9 mouse cellular contexts compared by ENCODE assay signal in genomic region chr11:117599788-117600263, GRCm38 (mm10). TPM values are rescaled to one million over a fixed set of nuclear protein-coding genes. Genes with fewer than 3 reads are reported as not detected.
DNase-seq lines count a peak whose midpoint lies in the region; ATAC-seq lines count a peak whose summit lies in the region.
"Had no signal": no experiment of that assay in that cellular context is flagged by ENCODE, and none has a peak within 500 bp of the region (broad histone marks: within the 10 kb centered on the region; RNA-seq: fewer than 3 reads in every experiment).

No protein-coding gene starts in this region.

- H3K4me3 ChIP-seq in kidney, embryonic 16.5 days (ENCODE audit: low read length): peak overlapping the region; percentile 42; the same call in 1 of the 2 replicates
- peak overlapping the region; percentile 13; the same call in 1 of the 2 replicates for H3K4me3 ChIP-seq in embryonic facial prominence, embryonic 12.5 days
- H3K4me3 ChIP-seq in intestine, embryonic 15.5 days (replicated peaks): peak overlapping the region; percentile 26
- no peak overlapping the region for H3K4me3 ChIP-seq in midbrain, embryonic 15.5 days

- H3K27ac ChIP-seq in kidney, embryonic 16.5 days (ENCODE audit: low read length): no peak overlapping the region
- no peak overlapping the region for H3K27ac ChIP-seq in embryonic facial prominence, embryonic 12.5 days
- H3K27ac ChIP-seq in intestine, embryonic 15.5 days: no peak overlapping the region
- peak overlapping the region; percentile 88 for H3K27ac ChIP-seq in midbrain, embryonic 15.5 days

- H3K4me1 ChIP-seq in kidney, embryonic 16.5 days (ENCODE audit: insufficient read depth, low read length): peaks cover 31% of the 10 kb centered on the region
- peaks cover 26% of the 10 kb centered on the region for H3K4me1 ChIP-seq in embryonic facial prominence, embryonic 12.5 days
- peaks cover 22% of the 10 kb centered on the region for H3K4me1 ChIP-seq in intestine, embryonic 15.5 days (replicated peaks)
- peaks cover 47% of the 10 kb centered on the region for H3K4me1 ChIP-seq in midbrain, embryonic 15.5 days

- H3K4me2 ChIP-seq in kidney, embryonic 16.5 days (replicated peaks; ENCODE audit: low read depth, low read length): peak overlapping the region; percentile 55
- peak overlapping the region; percentile 39 for H3K4me2 ChIP-seq in embryonic facial prominence, embryonic 12.5 days (replicated peaks)
- peak overlapping the region; percentile 63 for H3K4me2 ChIP-seq in intestine, embryonic 15.5 days (replicated peaks)
- peak overlapping the region; percentile 34; the same call in 1 of the 2 replicates for H3K4me2 ChIP-seq in midbrain, embryonic 15.5 days

- no peak for ATAC-seq in kidney, embryonic 16.5 days (ENCODE audit: low FRiP score, low TSS enrichment)
- ATAC-seq in embryonic facial prominence, embryonic 12.5 days (ENCODE audit: insufficient number of reproducible peaks, insufficient read depth, low FRiP score, low TSS enrichment): no peak
- ATAC-seq in intestine, embryonic 15.5 days: no peak
- no peak for ATAC-seq in midbrain, embryonic 15.5 days (replicated peaks)

- no peak for DNase-seq in kidney, postnatal 10 days
- DNase-seq in testis, postnatal 14 days (ENCODE audit: low spot score): no peak
- no peak for DNase-seq in cerebellum, adult 11-12 months
- no peak for DNase-seq in urinary bladder, postnatal 36 days (ENCODE audit: low spot score in 2 of 2)

- H3K36me3 ChIP-seq in kidney, embryonic 16.5 days (ENCODE audit: insufficient read depth, low read length): no peaks in the 10 kb centered on the region
- H3K36me3 ChIP-seq in embryonic facial prominence, embryonic 12.5 days: no peaks in the 10 kb centered on the region
- H3K36me3 ChIP-seq in intestine, embryonic 15.5 days: no peaks in the 10 kb centered on the region
- no peaks in the 10 kb centered on the region for H3K36me3 ChIP-seq in midbrain, embryonic 15.5 days (replicated peaks)
- H3K36me3 ChIP-seq: G1E had no signal

- H3K27me3 ChIP-seq in kidney, embryonic 16.5 days (ENCODE audit: insufficient read depth, low read length): peaks cover 35% of the 10 kb centered on the region
- H3K27me3 ChIP-seq in embryonic facial prominence, embryonic 12.5 days: peaks cover 48% of the 10 kb centered on the region; the same call in 1 of the 2 replicates
- peaks cover 22% of the 10 kb centered on the region for H3K27me3 ChIP-seq in intestine, embryonic 15.5 days (replicated peaks)
- no peaks in the 10 kb centered on the region for H3K27me3 ChIP-seq in midbrain, embryonic 15.5 days (replicated peaks)

- H3K9me3 ChIP-seq in kidney, embryonic 16.5 days (ENCODE audit: low read length): no peaks in the 10 kb centered on the region
- H3K9me3 ChIP-seq in embryonic facial prominence, embryonic 12.5 days: no peaks in the 10 kb centered on the region
- no peaks in the 10 kb centered on the region for H3K9me3 ChIP-seq in intestine, embryonic 15.5 days
- no peaks in the 10 kb centered on the region for H3K9me3 ChIP-seq in midbrain, embryonic 15.5 days
- H3K9me3 ChIP-seq: G1E had no signal

- H3K9ac ChIP-seq in kidney, embryonic 16.5 days (replicated peaks; ENCODE audit: low read length): 0 out of 2 replicates have a peak overlapping the region, but pooled peaks have one; percentile 7
- no peak overlapping the region for H3K9ac ChIP-seq in embryonic facial prominence, embryonic 12.5 days
- H3K9ac ChIP-seq in intestine, embryonic 15.5 days: peak overlapping the region; percentile 36
- H3K9ac ChIP-seq in midbrain, embryonic 15.5 days: no peak overlapping the region

- 11% methylated on average over 14 of the region's 14 CpGs for WGBS in kidney, embryonic 16.5 days
- WGBS in embryonic facial prominence, embryonic 12.5 days: 7% methylated on average over 14 of the region's 14 CpGs
- WGBS in intestine, embryonic 15.5 days: 17% methylated on average over 14 of the region's 14 CpGs
- 9% methylated on average over 14 of the region's 14 CpGs for WGBS in midbrain, embryonic 15.5 days

RNA-seq across cellular contexts. Expression of gene Tnrc6c, which starts 54.3 kb away (rescaled TPM):
- 9.1 and 10.7 TPM in 2 replicates for polyA plus RNA-seq in kidney, embryonic 16.5 days (2015; fragmentation: Nextera tagmentation; extraction: Ambion mirVana)
- 23.9 and 26.1 TPM in 2 replicates for polyA plus RNA-seq in embryonic facial prominence, embryonic 12.5 days (2016; fragmentation: Nextera tagmentation; extraction: Ambion mirVana)
- polyA plus RNA-seq in intestine, embryonic 15.5 days (2015; fragmentation: Nextera tagmentation; extraction: Ambion mirVana): 9.6 TPM in 2 replicates
- polyA plus RNA-seq in midbrain, embryonic 15.5 days (2015; fragmentation: Nextera tagmentation; extraction: Ambion mirVana): 32.5 and 35.4 TPM in 2 replicates

Comparison
In these comparisons a context has a peak if more than half of its experiments do, and no peak if none do; other contexts are left out.
1. H3K9ac ChIP-seq: peak in kidney, embryonic 16.5 days (single experiment) and intestine, embryonic 15.5 days (single experiment); none in embryonic facial prominence, embryonic 12.5 days (single experiment) and midbrain, embryonic 15.5 days (single experiment).
2. Peak in every context shown above with its lines, with median percentiles within 50 percentile points of each other: H3K4me2 ChIP-seq.